Mouse (Mus musculus) liver, embryonic 11.5 days (tissue): ENCODE measurements around the gene Arhgef12. TPM values are rescaled to one million over a fixed set of nuclear protein-coding genes. Genes with fewer than 3 reads are reported as not detected.

ENCODE experiments used
- ATAC-seq: fragments of 200-750 bp; cut with Nextera tagmentation; replicated peaks from 2 replicates; pipeline ENCODE4 v1.8.0; 2017; ENCODE audit warnings: moderate number of reproducible peaks, mild to moderate bottlenecking, moderate TSS enrichment, moderate library complexity; ENCODE audit not compliant: low FRiP score
- DNase-seq: peaks from one replicate; pipeline ENCODE4 v3.0.0-alpha.2; 2017; ENCODE audit warnings: low spot score
- H3K27ac ChIP-seq: fragments of 300-500 bp; sonication (generic); 2 replicates; pipeline ENCODE4 v1.5.1; 2014; ENCODE audit warnings: mild to moderate bottlenecking, low read depth, low read length, control low read depth
- H3K27me3 ChIP-seq: fragments of 300-500 bp; sonication (generic); replicated peaks from 2 replicates; pipeline ENCODE4 v1.6.1; 2014; ENCODE audit warnings: low read length, mixed read lengths; ENCODE audit not compliant: control insufficient read depth, insufficient read depth
- H3K36me3 ChIP-seq: fragments of 300-500 bp; sonication (generic); 2 replicates; pipeline ENCODE4 v1.6.1; 2014; ENCODE audit warnings: mild to moderate bottlenecking, low read length, moderate library complexity, mixed read lengths; ENCODE audit not compliant: control insufficient read depth, insufficient read depth
- H3K4me1 ChIP-seq: fragments of 300-500 bp; sonication (generic); replicated peaks from 2 replicates; pipeline ENCODE4 v1.6.1; 2014; ENCODE audit warnings: low read length, mixed read lengths; ENCODE audit not compliant: control insufficient read depth, insufficient read depth
- H3K4me2 ChIP-seq: fragments of 300-500 bp; sonication (generic); 2 replicates; pipeline ENCODE4 v1.6.1; 2014; ENCODE audit warnings: mild to moderate bottlenecking, control low read depth, moderate library complexity
- H3K4me3 ChIP-seq: fragments of 300-500 bp; sonication (generic); 2 replicates; pipeline ENCODE4 v1.5.1; 2014; ENCODE audit warnings: low read depth, low read length, control low read depth
- H3K9ac ChIP-seq: fragments of 300-500 bp; sonication (generic); 2 replicates; pipeline ENCODE4 v1.6.1; 2014; ENCODE audit warnings: low read depth, low read length, control low read depth
- H3K9me3 ChIP-seq: fragments of 300-500 bp; sonication (generic); 2 replicates; pipeline ENCODE4 v1.6.1; 2016; ENCODE audit warnings: low read length, inconsistent platforms, mixed read lengths; ENCODE audit not compliant: control insufficient read depth
- WGBS: fragments of 180-500 bp; shearing (Covaris S2); extraction: QIAGEN DNeasy Blood & Tissue Kit; methylation state at CpG from one replicate; pipeline ENCODE4 v1.1.7; 2014; 5-methylcytosine and 5-hydroxymethylcytosine counted together
- polyA plus RNA-seq: library from polyadenylated mRNA; unstranded; fragments of >200 nt; fragmentation: Nextera tagmentation; extraction: Ambion mirVana; gene quantifications from 2 replicates; pipeline ENCODE4 v1.2.1, GENCODE M21; 2014

Gene Arhgef12
- polyA plus RNA-seq, 1 experiment from 2014 or later: 7.0 TPM

GRCm38 (mm10) chr9:43015366-43015765 is 91.7 kb downstream of the Arhgef12 start:
- peaks cover 2% of the 10 kb centered on the region; the same call in 1 of the 2 replicates for H3K36me3 ChIP-seq

GRCm38 (mm10) chr9:43014886-43015285 is 92.2 kb downstream of the Arhgef12 start:
- H3K4me3 ChIP-seq: no peak overlapping the region
- 81% methylated on average over 1 of the region's 1 CpGs for WGBS
- peaks cover 2% of the 10 kb centered on the region; the same call in 1 of the 2 replicates for H3K36me3 ChIP-seq
- no peak overlapping the region for H3K27ac ChIP-seq
- H3K9ac ChIP-seq: no peak overlapping the region
- H3K4me1 ChIP-seq: no peaks in the 10 kb centered on the region
- H3K4me2 ChIP-seq: no peak overlapping the region
- no peaks in the 10 kb centered on the region for H3K27me3 ChIP-seq
- H3K9me3 ChIP-seq: no peaks in the 10 kb centered on the region
- ATAC-seq (no peak), DNase-seq (no peak)

More at GRCm38 (mm10) chr9:43015366-43015765, 91.7 kb downstream of the Arhgef12 start:
- no peak overlapping the region for H3K9ac ChIP-seq
- no peak overlapping the region for H3K4me3 ChIP-seq
- DNase-seq (no peak), ATAC-seq (no peak)
- no peaks in the 10 kb centered on the region for H3K27me3 ChIP-seq
- no peak overlapping the region for H3K27ac ChIP-seq
- WGBS: 89% methylated on average over 2 of the region's 2 CpGs
- no peaks in the 10 kb centered on the region for H3K4me1 ChIP-seq
- H3K4me2 ChIP-seq: no peak overlapping the region
- no peaks in the 10 kb centered on the region for H3K9me3 ChIP-seq

- ATAC-seq (no peak), DNase-seq (no peak)
- H3K4me2 ChIP-seq: no peak overlapping the region
- peaks cover 3% of the 10 kb centered on the region; the same call in 1 of the 2 replicates for H3K36me3 ChIP-seq
- H3K9ac ChIP-seq: no peak overlapping the region
- H3K27me3 ChIP-seq: no peaks in the 10 kb centered on the region
- H3K27ac ChIP-seq: no peak overlapping the region
- H3K4me1 ChIP-seq: no peaks in the 10 kb centered on the region
- 88% methylated on average over 5 of the region's 5 CpGs for WGBS
- H3K9me3 ChIP-seq: no peaks in the 10 kb centered on the region
- no peak overlapping the region for H3K4me3 ChIP-seq
Observed at GRCm38 (mm10) chr9:43012541-43012940, 94.5 kb downstream of the Arhgef12 start.

GRCm38 (mm10) chr9:43011061-43011460 is 96.0 kb downstream of the Arhgef12 start:
- Histone ChIP-seq H3K4me3 (no peak overlapping the region), H3K4me1 (no peaks in the 10 kb centered on the region), H3K9me3 (no peaks in the 10 kb centered on the region), H3K4me2 (no peak overlapping the region), H3K36me3 (peaks cover 5% of the 10 kb centered on the region; the same call in 1 of the 2 replicates), H3K9ac (no peak overlapping the region), H3K27me3 (no peaks in the 10 kb centered on the region), H3K27ac (no peak overlapping the region)
- no peak for DNase-seq
- WGBS: 80% methylated on average over 4 of the region's 4 CpGs
- ATAC-seq: no peak

GRCm38 (mm10) chr9:43003881-43004280 is 103.2 kb downstream of the Arhgef12 start:
- no peak overlapping the region for H3K4me3 ChIP-seq
- 85% methylated on average over 5 of the region's 5 CpGs for WGBS
- no peak overlapping the region for H3K27ac ChIP-seq
- no peaks in the 10 kb centered on the region for H3K27me3 ChIP-seq
- no peak overlapping the region for H3K4me2 ChIP-seq
- H3K4me1 ChIP-seq: no peaks in the 10 kb centered on the region
- no peaks in the 10 kb centered on the region for H3K9me3 ChIP-seq
- H3K9ac ChIP-seq: no peak overlapping the region
- H3K36me3 ChIP-seq: peaks cover 11% of the 10 kb centered on the region
- ATAC-seq (no peak), DNase-seq (no peak)

- Histone ChIP-seq H3K27me3 (no peaks in the 10 kb centered on the region), H3K27ac (no peak overlapping the region), H3K9ac (no peak overlapping the region), H3K4me1 (no peaks in the 10 kb centered on the region), H3K36me3 (peaks cover 15% of the 10 kb centered on the region), H3K4me2 (no peak overlapping the region), H3K9me3 (no peaks in the 10 kb centered on the region), H3K4me3 (no peak overlapping the region)
- ATAC-seq: no peak
- WGBS: 88% methylated on average over 4 of the region's 4 CpGs
- DNase-seq: no peak
Observed at GRCm38 (mm10) chr9:43003017-43003416, 104.0 kb downstream of the Arhgef12 start.

- ATAC-seq: no peak
- H3K9ac ChIP-seq: no peak overlapping the region
- H3K27ac ChIP-seq: no peak overlapping the region
- no peaks in the 10 kb centered on the region for H3K27me3 ChIP-seq
- WGBS: 80% methylated on average over 11 of the region's 11 CpGs
- no peaks in the 10 kb centered on the region for H3K9me3 ChIP-seq
- H3K4me2 ChIP-seq: no peak overlapping the region
- H3K4me3 ChIP-seq: no peak overlapping the region
- no peak for DNase-seq
- no peaks in the 10 kb centered on the region for H3K4me1 ChIP-seq
- peaks cover 8% of the 10 kb centered on the region for H3K36me3 ChIP-seq
Observed at GRCm38 (mm10) chr9:43000595-43001250, 106.3 kb downstream of the Arhgef12 start.

GRCm38 (mm10) chr9:43000070-43000469 is 107.0 kb downstream of the Arhgef12 start:
- DNase-seq (no peak), ATAC-seq (no peak)
- Histone ChIP-seq H3K27me3 (no peaks in the 10 kb centered on the region), H3K4me2 (no peak overlapping the region), H3K4me3 (no peak overlapping the region), H3K9ac (no peak overlapping the region), H3K4me1 (no peaks in the 10 kb centered on the region), H3K27ac (no peak overlapping the region), H3K36me3 (peaks cover 7% of the 10 kb centered on the region), H3K9me3 (no peaks in the 10 kb centered on the region)
- 91% methylated on average over 1 of the region's 1 CpGs for WGBS

GRCm38 (mm10) chr9:42997526-42997925 is 109.5 kb downstream of the Arhgef12 start:
- WGBS: 86% methylated on average over 6 of the region's 6 CpGs
- DNase-seq: no peak
- Histone ChIP-seq H3K4me2 (no peak overlapping the region), H3K4me1 (no peaks in the 10 kb centered on the region; the same call in 1 of the 2 replicates), H3K27ac (no peak overlapping the region), H3K9ac (no peak overlapping the region), H3K9me3 (no peaks in the 10 kb centered on the region), H3K36me3 (peaks cover 10% of the 10 kb centered on the region), H3K4me3 (no peak overlapping the region), H3K27me3 (no peaks in the 10 kb centered on the region)
- no peak for ATAC-seq
